Mouse (Mus musculus): ENCODE results near the gene Bcl6b.

DNA sequence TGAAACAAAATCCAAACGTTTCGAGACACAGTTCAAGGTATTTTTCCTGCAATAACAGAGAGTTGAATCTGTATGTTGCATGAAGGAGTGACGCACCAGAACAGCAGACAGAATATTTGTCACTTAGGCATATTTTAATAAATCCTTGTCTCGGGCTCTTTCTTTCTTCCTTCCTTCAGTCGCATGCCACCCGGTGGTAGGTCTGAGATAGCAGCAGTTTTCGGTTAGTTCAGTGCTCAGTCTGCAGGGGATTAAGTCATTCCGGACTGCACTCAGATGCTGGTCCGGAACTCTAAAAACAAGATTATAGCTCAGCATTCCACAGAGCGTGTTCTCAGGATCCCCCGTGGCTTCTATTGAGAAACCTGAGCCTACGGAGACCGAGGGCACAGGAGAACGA is 50.2 kb downstream of the Bcl6b start:
- TF ChIP-seq CTCF (IDR thresholded peaks at IDR 0.05; ENCODE audit: borderline replicate concordance, insufficient read depth, low read length) (no peak; the same call in 1 of the 2 replicates), POLR2A (IDR thresholded peaks at IDR 0.05; ENCODE audit: low read depth, low read length) (no peak)

Measured in embryonic fibroblast, embryonic 13.5 days (primary cell).